21 mouse cellular contexts compared by ENCODE assay signal in the genomic region with DNA sequence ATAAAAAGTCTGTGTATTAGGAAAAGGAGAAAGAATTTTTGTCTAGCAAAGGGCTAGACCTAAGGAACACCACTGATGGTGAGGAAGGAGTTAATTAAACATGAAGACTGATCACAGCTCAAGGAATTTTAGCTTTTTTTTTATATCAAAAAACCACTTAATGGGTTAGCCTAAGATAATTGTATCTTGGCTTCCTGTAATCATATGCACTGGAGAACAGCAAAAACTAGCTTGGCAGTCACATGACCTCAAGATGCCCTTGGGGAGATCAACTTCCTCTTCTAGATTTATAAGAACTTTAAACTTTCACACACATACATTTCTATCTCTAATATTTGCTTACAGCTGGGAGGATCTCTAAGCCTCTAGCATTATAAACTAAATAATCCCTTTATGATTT.
DNase-seq lines count a peak whose midpoint lies in the region; ATAC-seq and TF ChIP-seq lines count a peak whose summit lies in the region.
"Had no signal": no experiment of that assay in that cellular context is flagged by ENCODE, and none has a peak within 500 bp of the region (broad histone marks: within the 10 kb centered on the region; RNA-seq: fewer than 3 reads in every experiment).

No protein-coding gene starts in this region.

- no peaks in the 10 kb centered on the region for H3K27me3 ChIP-seq in heart, postnatal 0 days (ENCODE audit: control insufficient read depth, insufficient read depth, low read length)
- H3K27me3 ChIP-seq in G1E (ENCODE audit: insufficient read depth, low read length) = no peaks in the 10 kb centered on the region
- H3K27me3 ChIP-seq in hindbrain, embryonic 14.5 days (ENCODE audit: control insufficient read depth, insufficient read depth, low read length) = no peaks in the 10 kb centered on the region
- H3K27me3 ChIP-seq: forebrain, embryonic 12.5 days; hindbrain, embryonic 15.5 days; intestine, embryonic 15.5 days; kidney, embryonic 15.5 days; limb, embryonic 15.5 days had no signal

- TF ChIP-seq CTCF in heart, postnatal 0 days (IDR thresholded peaks at IDR 0.05; ENCODE audit: low read depth) = no peak
- no peak for TF ChIP-seq CTCF in G1E (IDR thresholded peaks at IDR 0.05; ENCODE audit: low read depth, low read length)
- no peak for TF ChIP-seq CTCF in left cerebral cortex, adult 2 months (IDR thresholded peaks at IDR 0.05)

- no peak overlapping the region for H3K4me2 ChIP-seq in heart, postnatal 0 days (ENCODE audit: low read depth, low read length)
- no peak overlapping the region for H3K4me2 ChIP-seq in hindbrain, embryonic 14.5 days (replicated peaks)
- H3K4me2 ChIP-seq: forebrain, embryonic 12.5 days; hindbrain, embryonic 15.5 days; intestine, embryonic 15.5 days; kidney, embryonic 15.5 days; limb, embryonic 15.5 days had no signal

- no peaks in the 10 kb centered on the region for H3K9me3 ChIP-seq in heart, postnatal 0 days (replicated peaks; ENCODE audit: control insufficient read depth, low read length)
- no peaks in the 10 kb centered on the region for H3K9me3 ChIP-seq in G1E (replicated peaks)
- no peaks in the 10 kb centered on the region for H3K9me3 ChIP-seq in hindbrain, embryonic 14.5 days (ENCODE audit: control insufficient read depth, low read length)
- H3K9me3 ChIP-seq: forebrain, embryonic 12.5 days; hindbrain, embryonic 15.5 days; intestine, embryonic 15.5 days; kidney, embryonic 15.5 days; limb, embryonic 15.5 days had no signal

- 0 out of 2 replicates have a peak overlapping the region, but pooled peaks have one; percentile 2 for H3K27ac ChIP-seq in heart, postnatal 0 days (ENCODE audit: low read depth)
- H3K27ac ChIP-seq in hindbrain, embryonic 14.5 days = no peak overlapping the region
- H3K27ac ChIP-seq in left cerebral cortex, adult 2 months = no peak overlapping the region
- H3K27ac ChIP-seq: forebrain, embryonic 12.5 days; hindbrain, embryonic 15.5 days; intestine, embryonic 15.5 days; kidney, embryonic 15.5 days; limb, embryonic 15.5 days had no signal

- no peak for TF ChIP-seq EP300 in heart, postnatal 0 days (IDR thresholded peaks at IDR 0.05; ENCODE audit: low read depth)

- no peak for DNase-seq in heart, postnatal 0 days (ENCODE audit: low spot score)
- no peak for DNase-seq in heart, postnatal 14 days
- DNase-seq in A20 (ENCODE audit: low read depth, low spot score) (peak; percentile 17), G1E (ENCODE audit: low spot score) (peak; percentile 27)
- no peak for DNase-seq in hindbrain, embryonic 14.5 days (ENCODE audit: low spot score)
- DNase-seq in left cerebral cortex, adult 2 months (ENCODE audit: extremely low spot score in 1 of 2, low spot score in 2 of 2) = no peak
- DNase-seq: adrenal gland, adult 2 months; cerebellum, adult 8-10 months; heart, postnatal 10 days; layer of hippocampus, postnatal 36 days; liver, postnatal 0 days; lung, postnatal 14 days; retina, postnatal 1 day; thymus, postnatal 36 days had no signal

- no peak for ATAC-seq in heart, postnatal 0 days (ENCODE audit: insufficient read depth, low read depth)
- peak; percentile 49; the same call in 1 of the 2 replicates for ATAC-seq in G1E (ENCODE audit: extremely low read depth, insufficient number of reproducible peaks, low FRiP score, poor library complexity, severe bottlenecking)
- 0 out of 2 replicates have a peak, but pooled peaks have one; percentile 53 for ATAC-seq in monocyte, adult 5-6 weeks (replicated peaks; ENCODE audit: insufficient number of reproducible peaks, low FRiP score, low TSS enrichment, poor library complexity, severe bottlenecking)
- no peak for ATAC-seq in hindbrain, embryonic 14.5 days (ENCODE audit: low FRiP score)
- ATAC-seq: intestine, embryonic 15.5 days; liver, postnatal 0 days; midbrain, embryonic 16.5 days had no signal

- peaks cover 6% of the 10 kb centered on the region; the same call in 1 of the 2 replicates for H3K4me1 ChIP-seq in heart, postnatal 0 days (ENCODE audit: control insufficient read depth, insufficient read depth)
- H3K4me1 ChIP-seq in G1E (ENCODE audit: insufficient read depth, low read depth, low read length) = peaks cover 10% of the 10 kb centered on the region
- H3K4me1 ChIP-seq in hindbrain, embryonic 14.5 days (replicated peaks; ENCODE audit: control insufficient read depth, insufficient read depth, low read length) = no peaks in the 10 kb centered on the region
- H3K4me1 ChIP-seq: forebrain, embryonic 12.5 days; hindbrain, embryonic 15.5 days; intestine, embryonic 15.5 days; limb, embryonic 15.5 days had no signal

- peaks cover 85% of the 10 kb centered on the region for H3K36me3 ChIP-seq in heart, postnatal 0 days (replicated peaks; ENCODE audit: control insufficient read depth, insufficient read depth, low read length)
- H3K36me3 ChIP-seq in G1E (replicated peaks) = peaks cover 69% of the 10 kb centered on the region
- H3K36me3 ChIP-seq in hindbrain, embryonic 14.5 days (replicated peaks; ENCODE audit: control insufficient read depth, insufficient read depth) = peaks cover 93% of the 10 kb centered on the region

- no peak overlapping the region for H3K9ac ChIP-seq in heart, postnatal 0 days (replicated peaks; ENCODE audit: low read depth, low read length)
- no peak overlapping the region for H3K9ac ChIP-seq in hindbrain, embryonic 14.5 days
- H3K9ac ChIP-seq: forebrain, embryonic 12.5 days; hindbrain, embryonic 15.5 days; intestine, embryonic 15.5 days; kidney, embryonic 15.5 days; limb, embryonic 15.5 days; liver, postnatal 0 days had no signal

- intact Hi-C loops in heart, postnatal 14 days (cut with DNase I) = loop anchor here (5.0 kb wide), 1 partner anchor 74 kb away; no protein-coding TSS in a partner anchor
- intact Hi-C loops in left cerebral cortex, adult 2 months (cut with DNase I) = loop anchor here (2.0 kb wide), 1 partner anchor 500 kb away; a partner anchor contains a TSS

- H3K4me3 ChIP-seq in heart, postnatal 0 days (ENCODE audit: low read depth, low read length) = no peak overlapping the region
- H3K4me3 ChIP-seq in G1E (ENCODE audit: low read depth, low read length) = no peak overlapping the region
- no peak overlapping the region for H3K4me3 ChIP-seq in hindbrain, embryonic 14.5 days (replicated peaks; ENCODE audit: low read length)
- H3K4me3 ChIP-seq in left cerebral cortex, adult 2 months = no peak overlapping the region
- H3K4me3 ChIP-seq: forebrain, embryonic 12.5 days; hindbrain, embryonic 15.5 days; intestine, embryonic 15.5 days; kidney, embryonic 15.5 days; limb, embryonic 15.5 days had no signal

Comparison
In these comparisons a context has a peak if more than half of its experiments do, and no peak if none do; other contexts are left out.
1. ATAC-seq: peak in G1E (single experiment) and monocyte, adult 5-6 weeks (single experiment); none in heart, postnatal 0 days (single experiment) and hindbrain, embryonic 14.5 days (single experiment).
2. DNase-seq: peak in A20 (single experiment) and G1E (single experiment); none in heart, postnatal 0 days (single experiment), heart, postnatal 14 days (0 of 2), hindbrain, embryonic 14.5 days (single experiment) and left cerebral cortex, adult 2 months (0 of 2).